In the genomic region with DNA sequence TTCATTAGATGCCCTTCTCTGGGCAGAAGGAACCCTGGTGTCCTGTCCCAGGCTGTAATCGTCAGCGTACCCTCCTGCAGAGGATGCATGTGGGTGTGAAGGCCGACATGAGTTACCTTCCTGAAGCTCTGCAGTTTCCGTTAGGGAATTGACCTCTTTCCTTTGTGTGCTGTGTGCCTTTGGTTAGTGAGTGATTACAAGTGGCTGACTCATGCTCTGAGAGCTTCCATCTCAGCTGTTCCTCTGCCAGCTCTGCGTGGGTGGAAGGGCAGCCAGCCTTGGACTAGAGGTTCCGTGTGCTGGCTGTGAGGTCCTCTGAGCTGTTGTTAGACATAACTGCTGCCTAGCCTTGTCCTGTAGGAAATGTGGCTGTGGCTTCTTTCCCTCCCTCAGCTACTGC, we compare ENCODE assay signal across 8 mouse cellular contexts.
DNase-seq lines count a peak whose midpoint lies in the region; ATAC-seq and TF ChIP-seq lines count a peak whose summit lies in the region.

No protein-coding gene starts in this region.

- WGBS in kidney, embryonic 16.5 days, result 27% methylated on average over 6 of the region's 6 CpGs
- 27% methylated on average over 6 of the region's 6 CpGs for WGBS in thymus, adult 2 months

- no peaks in the 10 kb centered on the region for H3K27me3 ChIP-seq in kidney, embryonic 16.5 days (ENCODE audit: insufficient read depth, low read length)
- no peaks in the 10 kb centered on the region for H3K27me3 ChIP-seq in thymus, adult 2 months (ENCODE audit: control insufficient read depth, insufficient read depth, low read length)

- H3K9ac ChIP-seq in kidney, embryonic 16.5 days (replicated peaks; ENCODE audit: low read length), result no peak overlapping the region

- peaks cover 34% of the 10 kb centered on the region for H3K4me1 ChIP-seq in kidney, embryonic 16.5 days (ENCODE audit: insufficient read depth, low read length)
- no peaks in the 10 kb centered on the region for H3K4me1 ChIP-seq in thymus, adult 2 months (replicated peaks; ENCODE audit: control insufficient read depth, insufficient read depth, low read length)

- no peak for TF ChIP-seq POLR2A in thymus, adult 2 months (IDR thresholded peaks at IDR 0.05; ENCODE audit: control insufficient read depth, extremely low read depth, insufficient read depth, low read length, poor library complexity)

- no peaks in the 10 kb centered on the region for H3K9me3 ChIP-seq in kidney, embryonic 16.5 days (ENCODE audit: low read length)

- TF ChIP-seq CTCF in thymus, adult 2 months (IDR thresholded peaks at IDR 0.05; ENCODE audit: borderline replicate concordance, control insufficient read depth, extremely low read depth, insufficient read depth, low read length, poor library complexity), result no peak

- peak; percentile 69; the same call in 1 of the 2 replicates for ATAC-seq in kidney, embryonic 16.5 days (ENCODE audit: low FRiP score, low TSS enrichment)

- H3K36me3 ChIP-seq in kidney, embryonic 16.5 days (ENCODE audit: insufficient read depth, low read length), result no peaks in the 10 kb centered on the region
- no peaks in the 10 kb centered on the region for H3K36me3 ChIP-seq in thymus, adult 2 months (ENCODE audit: control insufficient read depth, insufficient read depth, low read length)

- peak; percentile 73 for DNase-seq in ovary, adult 18-20 months (ENCODE audit: low spot score)
- no peak for DNase-seq in ovary, postnatal 10 days (ENCODE audit: low spot score)
- DNase-seq in cerebellum, adult 11-12 months, result peak; percentile 65
- peak; percentile 98 for DNase-seq in heart, adult 11 months
- peak; percentile 73 for DNase-seq in lung, postnatal 14 days
- DNase-seq in spleen, adult 18-20 months, result no peak
- DNase-seq in thymus, adult 2 months, result no peak

- no peak overlapping the region for H3K4me2 ChIP-seq in kidney, embryonic 16.5 days (replicated peaks; ENCODE audit: low read depth, low read length)

- peak overlapping the region; percentile 56; the same call in 1 of the 2 replicates for H3K27ac ChIP-seq in kidney, embryonic 16.5 days (ENCODE audit: low read length)
- no peak overlapping the region for H3K27ac ChIP-seq in thymus, adult 2 months (ENCODE audit: control insufficient read depth, insufficient read depth, low read length)

- no peak overlapping the region for H3K4me3 ChIP-seq in kidney, embryonic 16.5 days (ENCODE audit: low read length)
- no peak overlapping the region for H3K4me3 ChIP-seq in thymus, adult 2 months (ENCODE audit: control insufficient read depth, insufficient read depth, low read length)

Comparison
In these comparisons a context has a peak if more than half of its experiments do, and no peak if none do; other contexts are left out.
1. DNase-seq: peak in ovary, adult 18-20 months (single experiment), cerebellum, adult 11-12 months (single experiment), heart, adult 11 months (single experiment) and lung, postnatal 14 days (single experiment); none in ovary, postnatal 10 days (single experiment), spleen, adult 18-20 months (0 of 2) and thymus, adult 2 months (single experiment).